Mouse (Mus musculus) neural tube, embryonic 11.5 days (tissue): ENCODE results near the gene Oxt. TPM values are rescaled to one million over a fixed set of nuclear protein-coding genes. Genes with fewer than 3 reads are reported as not detected.
A peak's percentile ranks its signal among the peaks of the same experiment; 100 is the strongest.

ENCODE experiments used
- ATAC-seq: fragments of 200-750 bp; cut with Nextera tagmentation; 2 replicates; pipeline ENCODE4 v1.8.0; 2017; ENCODE audit warnings: moderate number of reproducible peaks, mild to moderate bottlenecking, moderate TSS enrichment, moderate library complexity; ENCODE audit not compliant: insufficient read depth, low FRiP score, low TSS enrichment
- DNase-seq: peaks from one replicate; pipeline ENCODE4 v3.0.0-alpha.2; 2015; ENCODE audit warnings: low spot score
- H3K27ac ChIP-seq: fragments of 300-500 bp; sonication (generic); 2 replicates; pipeline ENCODE4 v1.5.1; 2014; ENCODE audit warnings: low read depth, mild to moderate bottlenecking, low read length
- H3K27me3 ChIP-seq: fragments of 300-500 bp; sonication (generic); 2 replicates; pipeline ENCODE4 v1.6.1; 2014; ENCODE audit warnings: mild to moderate bottlenecking, low read length, mixed read lengths; ENCODE audit not compliant: control insufficient read depth, insufficient read depth
- H3K36me3 ChIP-seq: fragments of 300-500 bp; sonication (generic); 2 replicates; pipeline ENCODE4 v1.6.1; 2014; ENCODE audit warnings: mild to moderate bottlenecking, low read length, moderate library complexity, mixed read lengths; ENCODE audit not compliant: control insufficient read depth, insufficient read depth
- H3K4me1 ChIP-seq: fragments of 300-500 bp; sonication (generic); 2 replicates; pipeline ENCODE4 v1.6.1; 2014; ENCODE audit warnings: low read length, mixed read lengths; ENCODE audit not compliant: control insufficient read depth, insufficient read depth
- H3K4me2 ChIP-seq: fragments of 300-500 bp; sonication (generic); 2 replicates; pipeline ENCODE4 v1.6.1; 2014; ENCODE audit warnings: low read depth, mild to moderate bottlenecking, moderate library complexity
- H3K4me3 ChIP-seq: fragments of 300-500 bp; sonication (generic); 2 replicates; pipeline ENCODE4 v1.5.1; 2014; ENCODE audit warnings: low read depth, low read length
- H3K9ac ChIP-seq: fragments of 300-500 bp; sonication (generic); 2 replicates; pipeline ENCODE4 v1.6.1; 2014; ENCODE audit warnings: mild to moderate bottlenecking, low read length
- H3K9me3 ChIP-seq: fragments of 300-500 bp; sonication (generic); 2 replicates; pipeline ENCODE4 v1.6.1; 2016; ENCODE audit warnings: low read length; ENCODE audit not compliant: control insufficient read depth
- WGBS: fragments of 180-500 bp; shearing (Covaris S2); extraction: QIAGEN DNeasy Blood & Tissue Kit; methylation state at CpG from one replicate; pipeline ENCODE4 v1.1.7; 2014; 5-methylcytosine and 5-hydroxymethylcytosine counted together
- polyA plus RNA-seq: library from polyadenylated mRNA; unstranded; fragments of >200 nt; fragmentation: Nextera tagmentation; extraction: Ambion mirVana; gene quantifications from 2 replicates; pipeline ENCODE4 v1.2.1, GENCODE M21; 2014

The Oxt gene
- polyA plus RNA-seq, 1 experiment from 2014 or later, result 0.48 TPM

- no peak for ATAC-seq
- Histone ChIP-seq H3K9ac (no peak overlapping the region), H3K9me3 (no peaks in the 10 kb centered on the region), H3K4me3 (no peak overlapping the region), H3K4me2 (no peak overlapping the region), H3K4me1 (no peaks in the 10 kb centered on the region), H3K27me3 (no peaks in the 10 kb centered on the region), H3K36me3 (peaks cover 8% of the 10 kb centered on the region), H3K27ac (no peak overlapping the region)
- no peak for DNase-seq
- 89% methylated on average over 8 of the region's 8 CpGs for WGBS
These were observed 29.0 kb upstream of the Oxt start for GRCm38 (mm10) chr2:130546957-130547356.

GRCm38 (mm10) chr2:130554841-130555240, 21.1 kb upstream of the Oxt start:
- Histone ChIP-seq H3K9me3 (no peaks in the 10 kb centered on the region), H3K4me2 (no peak overlapping the region), H3K9ac (no peak overlapping the region), H3K27me3 (no peaks in the 10 kb centered on the region), H3K4me1 (no peaks in the 10 kb centered on the region), H3K27ac (no peak overlapping the region), H3K4me3 (no peak overlapping the region), H3K36me3 (no peaks in the 10 kb centered on the region; the same call in 1 of the 2 replicates)
- 90% methylated on average over 7 of the region's 7 CpGs for WGBS
- ATAC-seq (no peak), DNase-seq (no peak)

- Histone ChIP-seq H3K4me3 (no peak overlapping the region), H3K27ac (no peak overlapping the region), H3K27me3 (no peaks in the 10 kb centered on the region), H3K9me3 (no peaks in the 10 kb centered on the region), H3K4me1 (no peaks in the 10 kb centered on the region), H3K36me3 (no peaks in the 10 kb centered on the region; the same call in 1 of the 2 replicates), H3K4me2 (no peak overlapping the region), H3K9ac (no peak overlapping the region)
- ATAC-seq (no peak), DNase-seq (no peak)
- 77% methylated on average over 1 of the region's 1 CpGs for WGBS
These were observed 19.7 kb upstream of the Oxt start for GRCm38 (mm10) chr2:130556292-130556691.

- ATAC-seq, result no peak
- H3K4me1 ChIP-seq, result no peaks in the 10 kb centered on the region
- no peaks in the 10 kb centered on the region; the same call in 1 of the 2 replicates for H3K36me3 ChIP-seq
These were observed 18.5 kb upstream of the Oxt start for GRCm38 (mm10) chr2:130557462-130557861.

GRCm38 (mm10) chr2:130558015-130558414, 18.0 kb upstream of the Oxt start:
- 64% methylated on average over 2 of the region's 2 CpGs for WGBS
- no peak overlapping the region for H3K9ac ChIP-seq
- DNase-seq (no peak), ATAC-seq (no peak)
- no peak overlapping the region for H3K27ac ChIP-seq
- no peaks in the 10 kb centered on the region for H3K9me3 ChIP-seq
- H3K4me1 ChIP-seq, result 0 out of 2 replicates have a peak, but pooled peaks cover 2% of the 10 kb centered on the region
- no peak overlapping the region for H3K4me3 ChIP-seq
- H3K4me2 ChIP-seq, result no peak overlapping the region
- no peaks in the 10 kb centered on the region; the same call in 1 of the 2 replicates for H3K36me3 ChIP-seq
- no peaks in the 10 kb centered on the region for H3K27me3 ChIP-seq

More at GRCm38 (mm10) chr2:130557462-130557861, 18.5 kb upstream of the Oxt start:
- no peaks in the 10 kb centered on the region for H3K27me3 ChIP-seq
- H3K4me2 ChIP-seq, result no peak overlapping the region
- H3K4me3 ChIP-seq, result no peak overlapping the region
- DNase-seq, result no peak
- H3K9ac ChIP-seq, result no peak overlapping the region
- no peak overlapping the region for H3K27ac ChIP-seq
- 94% methylated on average over 2 of the region's 2 CpGs for WGBS
- no peaks in the 10 kb centered on the region for H3K9me3 ChIP-seq

GRCm38 (mm10) chr2:130563212-130564055, 12.5 kb upstream of the Oxt start, which contains the start of gene Mrps26:
Mrps26 (plus strand) TSS chr2:130563742.
- Histone ChIP-seq H3K36me3 (peaks cover 2% of the 10 kb centered on the region; the same call in 1 of the 2 replicates), H3K27me3 (no peaks in the 10 kb centered on the region)

GRCm38 (mm10) chr2:130564063-130564462, 11.9 kb upstream of the Oxt start:
- Histone ChIP-seq H3K4me3 (peak overlapping the region; percentile 91), H3K4me2 (peak overlapping the region; percentile 80), H3K27me3 (no peaks in the 10 kb centered on the region), H3K9ac (peak overlapping the region; percentile 83), H3K36me3 (peaks cover 2% of the 10 kb centered on the region; the same call in 1 of the 2 replicates), H3K9me3 (no peaks in the 10 kb centered on the region), H3K27ac (no peak overlapping the region), H3K4me1 (0 out of 2 replicates have a peak, but pooled peaks cover 2% of the 10 kb centered on the region)
- DNase-seq (no peak), ATAC-seq (peak; percentile 29)
- WGBS, result 0% methylated on average over 22 of the region's 23 CpGs

More at GRCm38 (mm10) chr2:130563212-130564055, 12.5 kb upstream of the Oxt start, which contains the start of gene Mrps26:
- ATAC-seq (peak; percentile 96), DNase-seq (peak; percentile 94)
- Histone ChIP-seq H3K4me3 (peak within 1 kb of the TSS; percentile 91), H3K27ac (no peak within 1 kb of the TSS), H3K9ac (peak within 1 kb of the TSS; percentile 83), H3K4me1 (0 out of 2 replicates have a peak, but pooled peaks cover 2% of the 10 kb centered on the region), H3K9me3 (no peaks in the 10 kb centered on the region), H3K4me2 (peak within 1 kb of the TSS; percentile 80)
- under 1% methylated on average over 55 of the region's 61 CpGs for WGBS

- Histone ChIP-seq H3K27ac (no peak overlapping the region), H3K27me3 (no peaks in the 10 kb centered on the region), H3K4me2 (no peak overlapping the region), H3K9me3 (no peaks in the 10 kb centered on the region), H3K36me3 (peaks cover 2% of the 10 kb centered on the region; the same call in 1 of the 2 replicates), H3K9ac (no peak overlapping the region), H3K4me1 (0 out of 2 replicates have a peak, but pooled peaks cover 2% of the 10 kb centered on the region), H3K4me3 (no peak overlapping the region)
- 84% methylated on average over 8 of the region's 8 CpGs for WGBS
- ATAC-seq (no peak), DNase-seq (no peak)
These were observed 11.0 kb upstream of the Oxt start for GRCm38 (mm10) chr2:130564983-130565382.
